Mouse (Mus musculus): ENCODE measurements around the gene Dus4l. TPM values are rescaled to one million over a fixed set of nuclear protein-coding genes. Genes with fewer than 3 reads are reported as not detected.

The Dus4l gene
- polyA plus RNA-seq, 1 experiment from 2014 or later = 10.5 TPM

Other genes with a start within 250 kb of the Dus4l start
- 10.5 and 12.4 TPM in 2 replicates for gene Cbll1, start 155.2 kb downstream of the Dus4l start, polyA plus RNA-seq (2016; fragmentation: Nextera tagmentation; extraction: Ambion mirVana)
- 0.17 and 0.28 TPM in 2 replicates for gene Slc26a4, start 94.9 kb downstream of the Dus4l start, polyA plus RNA-seq (2016; fragmentation: Nextera tagmentation; extraction: Ambion mirVana)
- gene Bcap29, start 20.2 kb downstream of the Dus4l start, polyA plus RNA-seq (2016; fragmentation: Nextera tagmentation; extraction: Ambion mirVana) = 30.0 and 33.5 TPM in 2 replicates
- gene Cog5, start within 50 bp of the Dus4l start, polyA plus RNA-seq (2016; fragmentation: Nextera tagmentation; extraction: Ambion mirVana) = 34.8 and 35.8 TPM in 2 replicates
- 1.00 and 1.2 TPM in 2 replicates for gene Gpr22, start 59.1 kb upstream of the Dus4l start, polyA plus RNA-seq (2016; fragmentation: Nextera tagmentation; extraction: Ambion mirVana)